Mouse (Mus musculus) heart, embryonic 14.5 days (tissue): Measurements from ENCODE around the gene Fermt2. TPM values are rescaled to one million over a fixed set of nuclear protein-coding genes. Genes with fewer than 3 reads are reported as not detected.
A peak's percentile ranks its signal among the peaks of the same experiment; 100 is the strongest.
"Not testable (repeated sequence)": the region's sequence is repeated elsewhere in the genome, so short reads cannot be mapped to it uniquely, and the experiment has no call there.

ENCODE experiments used
- ATAC-seq: fragments of 200-750 bp; cut with Nextera tagmentation; 2 replicates; pipeline ENCODE4 v1.8.0; 2017; ENCODE audit warnings: low read depth, moderate TSS enrichment; ENCODE audit not compliant: insufficient number of reproducible peaks, insufficient read depth, low FRiP score
- H3K27ac ChIP-seq, 2 experiments: fragments of 200-500 bp in 1 of 2; fragments of 300-500 bp in 1 of 2; sonication (generic) in 1 of 2; replicated peaks in 1 of 2; 2 replicates each; pipeline ENCODE4 v1.5.1; 2012 to 2014; ENCODE audit warnings: low read depth in 2 of 2, low read length in 2 of 2, control low read depth in 1 of 2, mild to moderate bottlenecking in 1 of 2, mixed read lengths in 1 of 2; ENCODE audit not compliant: control insufficient read depth in 1 of 2, insufficient read depth in 1 of 2
- H3K27me3 ChIP-seq: fragments of 300-500 bp; sonication (generic); 2 replicates; pipeline ENCODE4 v1.6.1; 2014; ENCODE audit warnings: mild to moderate bottlenecking, low read length, control low read depth; ENCODE audit not compliant: control insufficient read depth, insufficient read depth
- H3K36me3 ChIP-seq: fragments of 300-500 bp; sonication (generic); 2 replicates; pipeline ENCODE4 v1.6.1; 2014; ENCODE audit warnings: mild to moderate bottlenecking, control low read depth, low read length, mixed read lengths; ENCODE audit not compliant: control insufficient read depth, insufficient read depth
- H3K4me1 ChIP-seq, 2 experiments: fragments of 200-500 bp in 1 of 2; fragments of 300-500 bp in 1 of 2; sonication (generic) in 1 of 2; 2 replicates each; pipeline ENCODE4 v1.6.1; 2012 to 2014; ENCODE audit warnings: low read length in 2 of 2, control low read depth in 1 of 2, mixed read lengths in 1 of 2; ENCODE audit not compliant: control insufficient read depth in 2 of 2, insufficient read depth in 2 of 2
- H3K4me2 ChIP-seq: fragments of 300-500 bp; sonication (generic); 2 replicates; pipeline ENCODE4 v1.6.1; 2014; ENCODE audit warnings: mild to moderate bottlenecking, low read length
- H3K4me3 ChIP-seq, 2 experiments: fragments of 200-500 bp in 1 of 2; fragments of 300-500 bp in 1 of 2; sonication (generic) in 1 of 2; 2 replicates each; pipeline ENCODE4 v1.5.1; 2012 to 2014; ENCODE audit warnings: low read length in 2 of 2, mild to moderate bottlenecking in 2 of 2, control low read depth in 1 of 2, low read depth in 1 of 2, moderate library complexity in 1 of 2; ENCODE audit not compliant: control insufficient read depth in 1 of 2, insufficient read depth in 1 of 2
- H3K9ac ChIP-seq: fragments of 300-500 bp; sonication (generic); 2 replicates; pipeline ENCODE4 v1.6.1; 2014; ENCODE audit warnings: mild to moderate bottlenecking, low read length
- H3K9me3 ChIP-seq: fragments of 300-500 bp; sonication (generic); 2 replicates; pipeline ENCODE4 v1.6.1; 2016; ENCODE audit warnings: low read length, control low read depth; ENCODE audit not compliant: control insufficient read depth
- WGBS: fragments of 180-500 bp; shearing (Covaris S2); extraction: QIAGEN DNeasy Blood & Tissue Kit; methylation state at CpG from one replicate; pipeline ENCODE4 v1.1.7; 2014; 5-methylcytosine and 5-hydroxymethylcytosine counted together
- polyA plus RNA-seq: library from polyadenylated mRNA; unstranded; fragments of >200 nt; fragmentation: Nextera tagmentation; extraction: Ambion mirVana; gene quantifications from 2 replicates; pipeline ENCODE4 v1.2.1, GENCODE M21; 2014

Fermt2 gene
- polyA plus RNA-seq, 1 experiment from 2014 or later = 228 TPM

DNA sequence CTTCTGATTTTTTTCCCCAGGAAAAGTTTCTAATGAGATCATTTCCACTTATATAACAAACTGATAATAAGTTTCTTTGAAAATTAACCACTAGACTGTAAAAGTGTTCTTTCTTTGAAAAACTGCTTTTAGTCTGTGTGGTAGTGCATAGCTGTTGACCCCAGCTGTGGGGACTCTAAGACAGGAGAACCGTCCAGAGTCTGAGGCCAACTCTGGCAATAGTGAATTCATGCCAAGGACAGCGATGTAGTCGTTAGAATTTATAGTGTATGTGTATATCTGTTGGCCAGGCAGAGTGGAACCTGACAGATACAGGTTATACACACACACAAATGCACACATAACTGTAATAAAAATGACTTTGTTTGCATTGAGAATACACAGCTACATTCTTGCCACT is 51.4 kb downstream of the Fermt2 start:
- no peak for ATAC-seq
- no peak overlapping the region for H3K9ac ChIP-seq
- no peak overlapping the region for H3K4me3 ChIP-seq
- no peaks in the 10 kb centered on the region for H3K9me3 ChIP-seq
- H3K4me2 ChIP-seq = no peak overlapping the region
- no peaks in the 10 kb centered on the region for H3K27me3 ChIP-seq
- peaks cover 81% of the 10 kb centered on the region for H3K36me3 ChIP-seq
- peaks cover 8 to 9% of the 10 kb centered on the region in 2 experiments; a peak in 3 of 4 replicates for H3K4me1 ChIP-seq
- 48% methylated on average over 3 of the region's 3 CpGs for WGBS
- 0 out of 4 replicates have a peak overlapping the region, but pooled peaks of 1 of the 2 experiments have one; percentile 4 for H3K27ac ChIP-seq

GRCm38 (mm10) chr14:45477651-45478050 is 52.3 kb downstream of the Fermt2 start:
- no peaks in the 10 kb centered on the region for H3K9me3 ChIP-seq
- H3K9ac ChIP-seq = no peak overlapping the region
- no peak overlapping the region for H3K4me3 ChIP-seq
- peaks cover 81% of the 10 kb centered on the region for H3K36me3 ChIP-seq
- peaks cover 8 to 9% of the 10 kb centered on the region in 2 experiments; a peak in 3 of 4 replicates for H3K4me1 ChIP-seq
- H3K27me3 ChIP-seq = no peaks in the 10 kb centered on the region
- WGBS = 21% methylated on average over 8 of the region's 8 CpGs
- no peak overlapping the region for H3K4me2 ChIP-seq
- no peak overlapping the region for H3K27ac ChIP-seq
- ATAC-seq = no peak

DNA sequence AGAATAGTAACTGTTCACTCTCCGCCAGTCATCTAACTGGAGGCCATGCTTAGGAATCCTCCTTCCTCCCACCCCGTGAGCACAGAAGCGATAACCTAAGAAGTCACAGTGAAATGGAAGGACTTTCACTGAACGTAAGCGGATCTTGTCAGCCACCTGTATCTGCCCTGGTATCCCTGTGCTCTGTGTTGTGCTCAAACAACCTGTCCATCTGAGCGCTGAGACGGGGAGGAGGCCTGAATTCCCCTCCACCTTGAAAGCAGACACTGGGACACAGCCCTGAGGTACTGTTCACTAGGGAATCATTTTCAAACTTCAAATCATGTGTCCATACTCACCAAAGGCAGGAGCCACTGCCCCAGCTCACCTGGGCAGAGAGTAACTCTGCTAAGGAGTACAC is 52.9 kb downstream of the Fermt2 start:
- Histone ChIP-seq H3K4me3 (no peak overlapping the region), H3K4me1 (peaks cover 8 to 9% of the 10 kb centered on the region in 2 experiments; a peak in 3 of 4 replicates), H3K4me2 (no peak overlapping the region), H3K9me3 (no peaks in the 10 kb centered on the region), H3K9ac (no peak overlapping the region), H3K36me3 (peaks cover 81% of the 10 kb centered on the region), H3K27ac (no peak overlapping the region), H3K27me3 (no peaks in the 10 kb centered on the region)
- no peak for ATAC-seq
- WGBS = 85% methylated on average over 7 of the region's 7 CpGs

DNA sequence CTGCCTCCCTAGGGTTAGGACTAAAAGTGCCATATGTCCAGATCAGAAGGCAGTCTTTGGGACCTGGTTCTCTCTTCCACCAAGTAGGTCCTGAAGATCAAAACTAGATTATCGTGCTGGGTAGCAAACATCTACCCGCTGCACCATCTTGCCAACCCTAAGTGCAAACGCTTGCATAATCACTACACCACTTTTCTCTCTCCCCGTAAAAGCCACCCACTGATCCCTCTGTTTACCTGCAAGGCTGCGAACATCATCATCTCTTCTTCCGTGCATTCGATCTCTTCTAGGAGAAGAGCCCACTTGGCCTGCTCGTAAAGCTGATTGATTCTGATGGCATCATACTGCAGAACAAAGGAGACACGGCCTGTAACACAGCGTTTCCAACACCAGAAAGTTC is 57.4 kb downstream of the Fermt2 start:
- Histone ChIP-seq H3K4me1 (peaks cover under 1% of the 10 kb centered on the region in 2 experiments; a peak in 1 of 4 replicates), H3K36me3 (peaks cover 95% of the 10 kb centered on the region), H3K9ac (no peak overlapping the region), H3K27ac (no peak overlapping the region), H3K4me2 (no peak overlapping the region), H3K4me3 (no peak overlapping the region), H3K27me3 (no peaks in the 10 kb centered on the region), H3K9me3 (peaks cover 7% of the 10 kb centered on the region; the same call in 1 of the 2 replicates)
- WGBS = 91% methylated on average over 10 of the region's 10 CpGs
- no peak for ATAC-seq

- H3K4me3 ChIP-seq = no peak overlapping the region
- H3K9ac ChIP-seq = no peak overlapping the region
- peaks cover 7% of the 10 kb centered on the region; the same call in 1 of the 2 replicates for H3K9me3 ChIP-seq
- no peaks in the 10 kb centered on the region for H3K27me3 ChIP-seq
- no peak for ATAC-seq
- peaks cover 95% of the 10 kb centered on the region for H3K36me3 ChIP-seq
- no peak overlapping the region for H3K4me2 ChIP-seq
- H3K27ac ChIP-seq = no peak overlapping the region
- H3K4me1 ChIP-seq = peaks cover 0 to 4% of the 10 kb centered on the region in 2 experiments; a peak in 3 of 4 replicates
- 95% methylated on average over 8 of the region's 8 CpGs for WGBS
These were observed 60.5 kb downstream of the Fermt2 start for GRCm38 (mm10) chr14:45469446-45469845.

- ATAC-seq, H3K4me2 ChIP-seq, H3K27ac ChIP-seq, H3K9ac ChIP-seq, H3K9me3 ChIP-seq, H3K4me3 ChIP-seq, H3K27me3 ChIP-seq: not testable (repeated sequence)
- Histone ChIP-seq H3K4me1 (peaks cover 4 to 22% of the 10 kb centered on the region in 2 experiments), H3K36me3 (peaks cover 93% of the 10 kb centered on the region)
- WGBS = 92% methylated on average over 8 of the region's 8 CpGs
These were observed 63.5 kb downstream of the Fermt2 start for GRCm38 (mm10) chr14:45466371-45466770.

DNA sequence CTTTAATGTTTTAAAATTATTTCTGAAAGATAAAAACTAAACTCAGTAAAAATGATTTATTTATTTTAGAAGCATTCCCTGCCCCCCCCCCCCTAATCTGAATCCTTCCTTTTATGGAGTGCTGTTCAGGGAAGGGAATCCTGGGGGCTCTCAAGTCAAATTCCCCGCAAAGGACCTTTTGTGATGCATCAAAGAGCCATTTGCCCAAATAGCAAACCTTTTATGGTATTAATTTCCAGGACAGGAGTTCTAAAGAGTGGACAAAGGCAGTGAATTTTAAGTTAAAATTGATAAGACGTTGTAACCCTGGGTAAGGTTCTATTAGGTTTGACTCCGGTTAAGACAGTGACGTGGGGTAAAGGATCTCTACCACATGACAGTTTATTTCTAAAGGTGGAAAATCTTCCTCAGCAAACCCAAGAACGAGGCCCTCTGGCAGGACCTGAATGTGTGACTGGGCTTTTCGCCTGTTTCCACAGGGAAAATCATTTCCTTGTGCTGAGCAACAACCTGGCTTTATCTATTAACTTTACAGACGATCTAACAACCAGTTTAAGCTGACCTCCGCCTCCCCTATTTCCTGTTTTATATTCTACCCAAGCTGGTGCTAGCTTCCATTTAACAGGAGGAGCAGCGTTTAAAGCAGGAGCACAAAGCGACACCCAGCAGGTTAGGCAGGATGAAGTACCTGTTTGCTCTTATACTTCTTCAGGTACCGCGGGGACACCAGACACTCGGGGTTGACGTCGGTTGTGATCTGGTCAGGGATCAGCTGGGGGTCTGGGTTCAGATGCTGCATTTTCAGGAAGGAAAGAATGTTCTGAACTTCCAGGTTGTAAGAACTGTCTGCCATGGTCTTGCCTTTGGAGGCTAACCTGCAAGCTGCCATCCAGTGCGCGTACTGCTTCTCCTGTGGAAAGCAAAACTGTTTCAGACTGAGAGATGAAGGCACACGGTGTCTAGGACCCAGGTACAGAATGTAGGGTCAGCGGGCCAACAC is 65.6 kb downstream of the Fermt2 start:
- Histone ChIP-seq H3K9ac (peak overlapping the region; percentile 30; the same call in 1 of the 2 replicates), H3K4me2 (peak overlapping the region; percentile 19), H3K27me3 (no peaks in the 10 kb centered on the region), H3K36me3 (peaks cover 93% of the 10 kb centered on the region), H3K4me1 (peaks cover 4 to 22% of the 10 kb centered on the region in 2 experiments), H3K9me3 (peaks cover 1% of the 10 kb centered on the region; the same call in 1 of the 2 replicates), H3K27ac (peak overlapping the region; percentile 51 to 81), H3K4me3 (no peak overlapping the region)
- 62% methylated on average over 19 of the region's 19 CpGs for WGBS
- ATAC-seq = no peak
